Mouse (Mus musculus) neural tube, embryonic 14.5 days (tissue): Measurements from ENCODE around the gene Rundc1. TPM values are rescaled to one million over a fixed set of nuclear protein-coding genes. Genes with fewer than 3 reads are reported as not detected.
"Not testable (repeated sequence)": the region's sequence is repeated elsewhere in the genome, so short reads cannot be mapped to it uniquely, and the experiment has no call there.

Experiments
- ATAC-seq: fragments of 200-750 bp; cut with Nextera tagmentation; 2 replicates; pipeline ENCODE4 v1.8.0; 2017; ENCODE audit warnings: low read depth, mild to moderate bottlenecking, moderate TSS enrichment, moderate library complexity
- H3K27ac ChIP-seq: fragments of 300-500 bp; sonication (generic); 2 replicates; pipeline ENCODE4 v1.5.1; 2014; ENCODE audit warnings: low read depth, mild to moderate bottlenecking, control low read depth, low read length, moderate library complexity, mixed read lengths
- H3K27me3 ChIP-seq: fragments of 300-500 bp; sonication (generic); 2 replicates; pipeline ENCODE4 v1.6.1; 2014; ENCODE audit warnings: low read length; ENCODE audit not compliant: control insufficient read depth, insufficient read depth
- H3K36me3 ChIP-seq: fragments of 300-500 bp; sonication (generic); 2 replicates; pipeline ENCODE4 v1.6.1; 2014; ENCODE audit warnings: low read length, mixed read lengths; ENCODE audit not compliant: control insufficient read depth, insufficient read depth
- H3K4me1 ChIP-seq: fragments of 300-500 bp; sonication (generic); 2 replicates; pipeline ENCODE4 v1.6.1; 2014; ENCODE audit warnings: low read length; ENCODE audit not compliant: control insufficient read depth, insufficient read depth
- H3K4me2 ChIP-seq: fragments of 300-500 bp; sonication (generic); 2 replicates; pipeline ENCODE4 v1.6.1; 2014; ENCODE audit warnings: mild to moderate bottlenecking, low read depth, low read length, control low read depth
- H3K4me3 ChIP-seq: fragments of 300-500 bp; sonication (generic); 2 replicates; pipeline ENCODE4 v1.5.1; 2014; ENCODE audit warnings: low read depth, low read length, control low read depth, mixed read lengths
- H3K9ac ChIP-seq: fragments of 300-500 bp; sonication (generic); replicated peaks from 2 replicates; pipeline ENCODE4 v1.6.1; 2014; ENCODE audit warnings: low read depth, mild to moderate bottlenecking, control low read depth, low read length, mixed read lengths
- H3K9me3 ChIP-seq: fragments of 300-500 bp; sonication (generic); 2 replicates; pipeline ENCODE4 v1.6.1; 2016; ENCODE audit warnings: low read length; ENCODE audit not compliant: control insufficient read depth
- WGBS: fragments of 180-500 bp; shearing (Covaris S2); extraction: QIAGEN DNeasy Blood & Tissue Kit; methylation state at CpG from one replicate; pipeline ENCODE4 v1.1.7; 2014; 5-methylcytosine and 5-hydroxymethylcytosine counted together
- polyA plus RNA-seq: library from polyadenylated mRNA; unstranded; fragments of >200 nt; fragmentation: Nextera tagmentation; extraction: Ambion mirVana; gene quantifications from 2 replicates; pipeline ENCODE4 v1.2.1, GENCODE M21; 2014

Rundc1 gene
- polyA plus RNA-seq, 1 experiment from 2014 or later: 20.4 TPM

- peak; percentile 65 for ATAC-seq
- Histone ChIP-seq H3K27ac (peak overlapping the region; percentile 81), H3K27me3 (no peaks in the 10 kb centered on the region), H3K4me2 (peak overlapping the region; percentile 86), H3K9ac (peak overlapping the region; percentile 81), H3K4me1 (peaks cover 32% of the 10 kb centered on the region), H3K36me3 (peaks cover under 1% of the 10 kb centered on the region; the same call in 1 of the 2 replicates), H3K4me3 (peak overlapping the region; percentile 68), H3K9me3 (no peaks in the 10 kb centered on the region)
- WGBS: under 1% methylated on average over 44 of the region's 54 CpGs
These were observed 42.8 kb downstream of the Rundc1 start for GRCm38 (mm10) chr11:101467477-101468262.

GRCm38 (mm10) chr11:101468263-101468688 lies 43.4 kb downstream of the Rundc1 start:
- H3K4me3 ChIP-seq: peak overlapping the region; percentile 68
- H3K27ac ChIP-seq: peak overlapping the region; percentile 81
- WGBS: 0% methylated on average over 29 of the region's 31 CpGs
- H3K27me3 ChIP-seq: no peaks in the 10 kb centered on the region
- peak overlapping the region; percentile 81 for H3K9ac ChIP-seq
- H3K9me3 ChIP-seq: no peaks in the 10 kb centered on the region
- no peaks in the 10 kb centered on the region for H3K36me3 ChIP-seq
- peaks cover 26% of the 10 kb centered on the region for H3K4me1 ChIP-seq
- H3K4me2 ChIP-seq: peak overlapping the region; percentile 86
- ATAC-seq: peak; percentile 26; the same call in 1 of the 2 replicates

GRCm38 (mm10) chr11:101468731-101469130 lies 43.8 kb downstream of the Rundc1 start:
- H3K4me1 ChIP-seq: peaks cover 21% of the 10 kb centered on the region
- H3K9ac ChIP-seq: peak overlapping the region; percentile 81
- H3K27ac ChIP-seq: peak overlapping the region; percentile 81; the same call in 1 of the 2 replicates
- H3K27me3 ChIP-seq: no peaks in the 10 kb centered on the region
- H3K4me3 ChIP-seq: peak overlapping the region; percentile 68
- no peaks in the 10 kb centered on the region for H3K9me3 ChIP-seq
- H3K36me3 ChIP-seq: no peaks in the 10 kb centered on the region
- ATAC-seq: no peak
- H3K4me2 ChIP-seq: peak overlapping the region; percentile 86
- 2% methylated on average over 13 of the region's 13 CpGs for WGBS

- Histone ChIP-seq H3K4me3 (peak overlapping the region; percentile 68), H3K27me3 (no peaks in the 10 kb centered on the region), H3K9me3 (no peaks in the 10 kb centered on the region), H3K36me3 (no peaks in the 10 kb centered on the region), H3K27ac (no peak overlapping the region), H3K4me1 (peaks cover 17% of the 10 kb centered on the region), H3K4me2 (peak overlapping the region; percentile 86), H3K9ac (peak overlapping the region; percentile 81; the same call in 1 of the 2 replicates)
- ATAC-seq: no peak
- WGBS: 61% methylated on average over 4 of the region's 4 CpGs
These were observed 44.3 kb downstream of the Rundc1 start for GRCm38 (mm10) chr11:101469155-101469554.

GRCm38 (mm10) chr11:101470206-101470605 lies 45.3 kb downstream of the Rundc1 start:
- Histone ChIP-seq H3K9me3 (no peaks in the 10 kb centered on the region), H3K4me2 (peak overlapping the region; percentile 16; the same call in 1 of the 2 replicates), H3K27me3 (no peaks in the 10 kb centered on the region), H3K4me1 (peaks cover 15% of the 10 kb centered on the region; the same call in 1 of the 2 replicates), H3K9ac (no peak overlapping the region), H3K36me3 (no peaks in the 10 kb centered on the region), H3K27ac (no peak overlapping the region), H3K4me3 (no peak overlapping the region)
- ATAC-seq: no peak
- 24% methylated on average over 7 of the region's 7 CpGs for WGBS

GRCm38 (mm10) chr11:101471926-101472325 lies 47.0 kb downstream of the Rundc1 start:
- H3K27ac ChIP-seq: no peak overlapping the region
- no peak overlapping the region for H3K4me2 ChIP-seq
- no peaks in the 10 kb centered on the region for H3K27me3 ChIP-seq
- no peak overlapping the region for H3K9ac ChIP-seq
- no peak for ATAC-seq
- no peaks in the 10 kb centered on the region for H3K9me3 ChIP-seq
- H3K4me1 ChIP-seq: peaks cover 15% of the 10 kb centered on the region; the same call in 1 of the 2 replicates
- H3K4me3 ChIP-seq: no peak overlapping the region
- H3K36me3 ChIP-seq: no peaks in the 10 kb centered on the region
- 63% methylated on average over 3 of the region's 3 CpGs for WGBS

GRCm38 (mm10) chr11:101472336-101472735 lies 47.5 kb downstream of the Rundc1 start:
- Histone ChIP-seq H3K9ac (no peak overlapping the region), H3K27me3 (no peaks in the 10 kb centered on the region), H3K9me3 (no peaks in the 10 kb centered on the region), H3K27ac (no peak overlapping the region), H3K4me3 (no peak overlapping the region), H3K36me3 (no peaks in the 10 kb centered on the region), H3K4me1 (peaks cover 11% of the 10 kb centered on the region), H3K4me2 (no peak overlapping the region)
- no peak for ATAC-seq
- 52% methylated on average over 7 of the region's 7 CpGs for WGBS

GRCm38 (mm10) chr11:101473686-101474085 lies 48.8 kb downstream of the Rundc1 start:
- H3K36me3 ChIP-seq, H3K4me3 ChIP-seq, H3K27me3 ChIP-seq, ATAC-seq, H3K9ac ChIP-seq, H3K4me2 ChIP-seq, H3K9me3 ChIP-seq, H3K27ac ChIP-seq: not testable (repeated sequence)
- H3K4me1 ChIP-seq: peaks cover 13% of the 10 kb centered on the region
- WGBS: 82% methylated on average over 1 of the region's 1 CpGs

- no peak overlapping the region for H3K9ac ChIP-seq
- WGBS: 63% methylated on average over 5 of the region's 5 CpGs
- H3K9me3 ChIP-seq: no peaks in the 10 kb centered on the region
- no peak overlapping the region for H3K4me2 ChIP-seq
- H3K4me3 ChIP-seq: no peak overlapping the region
- no peak for ATAC-seq
- H3K27ac ChIP-seq: no peak overlapping the region
- H3K36me3 ChIP-seq: no peaks in the 10 kb centered on the region
- H3K27me3 ChIP-seq: no peaks in the 10 kb centered on the region
- H3K4me1 ChIP-seq: peaks cover 12% of the 10 kb centered on the region; the same call in 1 of the 2 replicates
These were observed 49.4 kb downstream of the Rundc1 start for GRCm38 (mm10) chr11:101474298-101474697.
